Mouse (Mus musculus) liver, postnatal 0 days (tissue): ENCODE results near the gene Insm2. TPM values are rescaled to one million over a fixed set of nuclear protein-coding genes. Genes with fewer than 3 reads are reported as not detected.

Experiments used
- ATAC-seq: fragments of 200-750 bp; cut with Nextera tagmentation; 2 replicates; pipeline ENCODE4 v1.8.0; 2017; ENCODE audit warnings: mild to moderate bottlenecking, moderate library complexity
- DNase-seq: peaks from one replicate; pipeline ENCODE4 v3.0.0-alpha.2; 2016
- H3K27ac ChIP-seq: fragments of 300-500 bp; sonication (generic); 2 replicates; pipeline ENCODE4 v1.5.1; 2014; ENCODE audit warnings: antibody characterized with exemption, moderate library complexity, mild to moderate bottlenecking, low read depth
- H3K27me3 ChIP-seq: fragments of 300-500 bp; sonication (generic); 2 replicates; pipeline ENCODE4 v1.6.1; 2014; ENCODE audit warnings: low read length, control low read depth, mixed read lengths; ENCODE audit not compliant: insufficient read depth
- H3K36me3 ChIP-seq: fragments of 300-500 bp; sonication (generic); replicated peaks from 2 replicates; pipeline ENCODE4 v1.6.1; 2014; ENCODE audit warnings: mild to moderate bottlenecking, control low read depth, low read length, moderate library complexity, mixed read lengths; ENCODE audit not compliant: insufficient read depth
- H3K4me1 ChIP-seq: fragments of 300-500 bp; sonication (generic); 2 replicates; pipeline ENCODE4 v1.6.1; 2014; ENCODE audit warnings: antibody characterized with exemption, mild to moderate bottlenecking, control low read depth; ENCODE audit not compliant: insufficient read depth
- H3K4me2 ChIP-seq: fragments of 300-500 bp; sonication (generic); 2 replicates; pipeline ENCODE4 v1.6.1; 2014; ENCODE audit warnings: low read depth, mild to moderate bottlenecking, low read length, moderate library complexity, mixed read lengths
- H3K4me3 ChIP-seq: fragments of 300-500 bp; sonication (generic); 2 replicates; pipeline ENCODE4 v1.5.1; 2014; ENCODE audit warnings: low read depth, low read length
- H3K9ac ChIP-seq: fragments of 300-500 bp; sonication (generic); replicated peaks from 2 replicates; pipeline ENCODE4 v1.6.1; 2014; ENCODE audit warnings: mild to moderate bottlenecking, moderate library complexity
- H3K9me3 ChIP-seq: fragments of 300-500 bp; sonication (generic); 2 replicates; pipeline ENCODE4 v1.6.1; 2016; ENCODE audit warnings: mild to moderate bottlenecking, control low read depth, low read length, mixed read lengths
- CTCF ChIP-seq: sonication (generic); IDR thresholded peaks from 2 replicates; pipeline ENCODE4 v1.5.1; 2016; ENCODE audit warnings: antibody characterized with exemption, low read depth
- EP300 ChIP-seq: IDR thresholded peaks from 2 replicates; pipeline ENCODE4 v1.6.1; 2016; ENCODE audit warnings: antibody characterized with exemption, low read depth, mild to moderate bottlenecking
- WGBS: fragments of 180-500 bp; shearing (Covaris S2); extraction: QIAGEN DNeasy Blood & Tissue Kit; methylation state at CpG from one replicate; pipeline ENCODE4 v1.1.7; 2014; ENCODE audit not compliant: insufficient replicate concordance; 5-methylcytosine and 5-hydroxymethylcytosine counted together
- polyA plus RNA-seq: library from polyadenylated mRNA; unstranded; fragments of >200 nt; fragmentation: Nextera tagmentation; extraction: Ambion mirVana; gene quantifications from 2 replicates; pipeline ENCODE4 v1.2.1, GENCODE M21; 2015

Insm2 gene
- polyA plus RNA-seq, 1 experiment from 2014 or later = 0.05 TPM

- H3K9me3 ChIP-seq = no peaks in the 10 kb centered on the region
- no peak for ATAC-seq
Measured at GRCm38 (mm10) chr12:55564187-55564963, 34.9 kb upstream of the Insm2 start.

DNA sequence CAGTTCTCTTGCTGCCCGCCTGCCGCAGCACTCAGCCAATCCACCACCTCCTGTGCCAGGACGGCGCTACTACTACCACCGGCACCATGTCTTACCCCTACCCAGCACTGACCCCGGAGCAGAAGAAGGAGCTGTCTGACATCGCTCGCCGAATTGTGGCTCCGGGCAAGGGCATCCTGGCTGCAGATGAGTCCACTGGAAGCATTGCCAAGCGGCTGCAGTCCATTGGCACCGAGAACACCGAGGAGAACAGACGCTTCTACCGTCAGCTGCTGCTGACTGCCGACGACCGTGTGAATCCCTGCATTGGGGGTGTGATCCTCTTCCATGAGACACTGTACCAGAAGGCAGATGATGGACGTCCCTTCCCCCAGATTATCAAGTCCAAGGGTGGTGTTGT, 34.0 kb upstream of the Insm2 start, which contains the start of gene Aldoart2:
Gene Aldoart2, plus strand, starts transcription at position 34 of the 400 bp plus-strand sequence.
- Histone ChIP-seq H3K4me1 (0 out of 2 replicates have a peak, but pooled peaks cover 3% of the 10 kb centered on the region), H3K27ac (no peak within 1 kb of the TSS), H3K9me3 (no peaks in the 10 kb centered on the region), H3K4me2 (no peak within 1 kb of the TSS), H3K4me3 (no peak within 1 kb of the TSS), H3K27me3 (no peaks in the 10 kb centered on the region), H3K36me3 (no peaks in the 10 kb centered on the region), H3K9ac (no peak within 1 kb of the TSS)
- 96% methylated on average over 19 of the region's 19 CpGs for whole genome bisulfite sequencing
- no peak for DNase-seq
- ATAC-seq = no peak
- TF ChIP-seq CTCF (no peak), EP300 (no peak)

More at GRCm38 (mm10) chr12:55564187-55564963, 34.9 kb upstream of the Insm2 start:
- Histone ChIP-seq H3K36me3 (no peaks in the 10 kb centered on the region), H3K4me3 (no peak overlapping the region), H3K4me1 (0 out of 2 replicates have a peak, but pooled peaks cover 3% of the 10 kb centered on the region), H3K4me2 (no peak overlapping the region), H3K27ac (no peak overlapping the region), H3K27me3 (no peaks in the 10 kb centered on the region), H3K9ac (no peak overlapping the region)
- no peak for DNase-seq
- 79% methylated on average over 9 of the region's 9 CpGs for WGBS
- no peak for TF ChIP-seq EP300
- TF ChIP-seq CTCF = 0 out of 2 replicates have a peak, but pooled peaks have one; percentile 8

GRCm38 (mm10) chr12:55565867-55566266, 33.4 kb upstream of the Insm2 start:
- no peak overlapping the region for H3K4me3 ChIP-seq
- H3K27me3 ChIP-seq = no peaks in the 10 kb centered on the region
- WGBS = 70% methylated on average over 9 of the region's 9 CpGs
- no peaks in the 10 kb centered on the region for H3K36me3 ChIP-seq
- H3K9ac ChIP-seq = no peak overlapping the region
- ATAC-seq = no peak
- no peak for DNase-seq
- H3K9me3 ChIP-seq = no peaks in the 10 kb centered on the region
- H3K4me1 ChIP-seq = no peaks in the 10 kb centered on the region
- no peak for TF ChIP-seq CTCF
- TF ChIP-seq EP300 = no peak
- H3K27ac ChIP-seq = no peak overlapping the region
- no peak overlapping the region for H3K4me2 ChIP-seq

- no peaks in the 10 kb centered on the region for H3K4me1 ChIP-seq
- ATAC-seq (no peak), DNase-seq (no peak)
- no peak overlapping the region for H3K9ac ChIP-seq
- H3K27ac ChIP-seq = no peak overlapping the region
- H3K27me3 ChIP-seq = no peaks in the 10 kb centered on the region
- H3K4me2 ChIP-seq = no peak overlapping the region
- no peaks in the 10 kb centered on the region for H3K36me3 ChIP-seq
- no peak for TF ChIP-seq EP300
- no peak for TF ChIP-seq CTCF
- H3K9me3 ChIP-seq = no peaks in the 10 kb centered on the region
- 76% methylated on average over 5 of the region's 5 CpGs for WGBS
- H3K4me3 ChIP-seq = no peak overlapping the region
Measured at GRCm38 (mm10) chr12:55566837-55567236, 32.4 kb upstream of the Insm2 start.

- no peaks in the 10 kb centered on the region for H3K9me3 ChIP-seq
- no peak overlapping the region for H3K4me3 ChIP-seq
- H3K27ac ChIP-seq = no peak overlapping the region
- H3K9ac ChIP-seq = no peak overlapping the region
- H3K27me3 ChIP-seq = no peaks in the 10 kb centered on the region
- no peaks in the 10 kb centered on the region for H3K36me3 ChIP-seq
- H3K4me2 ChIP-seq = no peak overlapping the region
- ATAC-seq (no peak), DNase-seq (no peak)
- 79% methylated on average over 3 of the region's 3 CpGs for WGBS
- no peaks in the 10 kb centered on the region for H3K4me1 ChIP-seq
- no peak for TF ChIP-seq CTCF
Measured at GRCm38 (mm10) chr12:55568466-55568865, 30.8 kb upstream of the Insm2 start.

GRCm38 (mm10) chr12:55569676-55570075, 29.6 kb upstream of the Insm2 start:
- H3K27ac ChIP-seq = no peak overlapping the region
- no peak overlapping the region for H3K4me2 ChIP-seq
- no peak for TF ChIP-seq EP300
- TF ChIP-seq CTCF = no peak
- no peak overlapping the region for H3K4me3 ChIP-seq
- ATAC-seq (no peak), DNase-seq (no peak)
- no peaks in the 10 kb centered on the region for H3K36me3 ChIP-seq
- WGBS = 34% methylated on average over 6 of the region's 6 CpGs
- H3K9me3 ChIP-seq = no peaks in the 10 kb centered on the region
- no peaks in the 10 kb centered on the region for H3K27me3 ChIP-seq
- no peak overlapping the region for H3K9ac ChIP-seq
- H3K4me1 ChIP-seq = no peaks in the 10 kb centered on the region
